Mouse (Mus musculus) CH12.LX (cell line): ENCODE results near the gene Mta1. TPM values are rescaled to one million over a fixed set of nuclear protein-coding genes. Genes with fewer than 3 reads are reported as not detected.
A peak's percentile ranks its signal among the peaks of the same experiment; 100 is the strongest.

Experiments
- DNase-seq: peaks from one replicate; pipeline ENCODE4 v3.0.0-alpha.2; 2013; ENCODE audit errors: extremely low read depth
- H3K27ac ChIP-seq: 2 replicates; pipeline ENCODE4 v1.5.1; 2012; ENCODE audit warnings: low read depth, mild to moderate bottlenecking, control low read depth, moderate library complexity; ENCODE audit not compliant: insufficient read depth
- H3K27me3 ChIP-seq: replicated peaks from 2 replicates; pipeline ENCODE3; 2012; ENCODE audit warnings: inconsistent platforms
- H3K36me3 ChIP-seq, 2 experiments: replicated peaks in 1 of 2; 2 replicates each; pipeline versions ENCODE3 to v1.6.1; 2012; ENCODE audit warnings: inconsistent platforms in 1 of 2, low read length in 1 of 2, mild to moderate bottlenecking in 1 of 2, mixed read lengths in 1 of 2, moderate library complexity in 1 of 2; ENCODE audit not compliant: control insufficient read depth in 1 of 2, insufficient read depth in 1 of 2
- H3K4me1 ChIP-seq, 2 experiments: 2 replicates each; pipeline ENCODE4 v1.6.1; 2012; ENCODE audit warnings: inconsistent platforms in 1 of 2, moderate library complexity in 1 of 2; ENCODE audit not compliant: insufficient read depth in 2 of 2, control insufficient read depth in 1 of 2
- H3K4me2 ChIP-seq: 2 replicates; pipeline ENCODE4 v1.6.1; 2012; ENCODE audit warnings: low read depth, mild to moderate bottlenecking, control low read depth; ENCODE audit not compliant: poor library complexity, insufficient read depth, severe bottlenecking
- H3K4me3 ChIP-seq, 3 experiments: fragments of 150-350 bp in 1 of 3; sonication (generic) in 1 of 3; replicated peaks in 1 of 3; 2 replicates each; pipeline versions ENCODE3 to v1.5.1; 2011 to 2012; ENCODE audit warnings: low read depth in 2 of 3, low read length in 2 of 3, mild to moderate bottlenecking in 2 of 3, moderate library complexity in 2 of 3, control low read depth in 1 of 3, improper control_type of control experiment in 1 of 3, inconsistent platforms in 1 of 3, mixed read lengths in 1 of 3; ENCODE audit not compliant: poor library complexity in 1 of 3
- H3K79me2 ChIP-seq: replicated peaks from 2 replicates; pipeline ENCODE4 v1.6.1; 2012; ENCODE audit warnings: mild to moderate bottlenecking, moderate library complexity; ENCODE audit not compliant: control insufficient read depth, poor library complexity, insufficient read depth, severe bottlenecking; ENCODE audit errors: extremely low read depth
- H3K9ac ChIP-seq: 2 replicates; pipeline ENCODE4 v1.6.1; 2012; ENCODE audit warnings: low read depth, mild to moderate bottlenecking, control low read depth, moderate library complexity; ENCODE audit not compliant: insufficient read depth
- H3K9me3 ChIP-seq: replicated peaks from 2 replicates; pipeline ENCODE3; 2012; ENCODE audit warnings: low read length, inconsistent platforms, mixed read lengths
- BHLHE40 ChIP-seq: IDR thresholded peaks from 2 replicates; pipeline ENCODE4 v1.6.1; 2011; ENCODE audit warnings: mild to moderate bottlenecking, low read depth, low read length, improper control_type of control experiment
- CHD1 ChIP-seq: IDR thresholded peaks from 2 replicates; pipeline ENCODE4 v1.6.1; 2012; ENCODE audit warnings: low read depth, low read length, improper control_type of control experiment, inconsistent platforms
- CHD2 ChIP-seq: IDR thresholded peaks from 2 replicates; pipeline ENCODE4 v1.6.1; 2011; ENCODE audit warnings: low read length, improper control_type of control experiment
- CTCF ChIP-seq, 2 experiments: IDR thresholded peaks in 1 of 2; conservative IDR thresholded peaks in 1 of 2; 2 replicates each; pipeline ENCODE4 v1.5.1; 2011 to 2012; ENCODE audit warnings: low read depth in 2 of 2, low read length in 2 of 2, improper control_type of control experiment in 1 of 2, inconsistent platforms in 1 of 2, mild to moderate bottlenecking in 1 of 2, moderate library complexity in 1 of 2
- E2F4 ChIP-seq: IDR thresholded peaks from 2 replicates; pipeline ENCODE4 v1.6.1; 2011; ENCODE audit warnings: low read depth, low read length, improper control_type of control experiment; ENCODE audit not compliant: insufficient replicate concordance
- ELF1 ChIP-seq: IDR thresholded peaks from 2 replicates; pipeline ENCODE4 v1.6.1; 2014; ENCODE audit warnings: low read depth, mild to moderate bottlenecking, inconsistent platforms, low read length, improper control_type of control experiment
- GABPA ChIP-seq: IDR thresholded peaks from 2 replicates; pipeline ENCODE4 v1.6.1; 2012; ENCODE audit warnings: low read depth, low read length, improper control_type of control experiment, inconsistent platforms; ENCODE audit not compliant: insufficient replicate concordance
- IRF4 ChIP-seq: IDR thresholded peaks from 2 replicates; pipeline ENCODE4 v1.6.1; 2014; ENCODE audit warnings: low read depth, mild to moderate bottlenecking, inconsistent platforms, low read length, improper control_type of control experiment
- JUN ChIP-seq: IDR thresholded peaks from 2 replicates; pipeline ENCODE4 v1.6.1; 2011; ENCODE audit warnings: low read depth, mild to moderate bottlenecking, low read length, improper control_type of control experiment, moderate library complexity; ENCODE audit not compliant: insufficient read depth
- KAT2A ChIP-seq: IDR thresholded peaks from 2 replicates; pipeline ENCODE4 v1.6.1; 2012; ENCODE audit warnings: low read length, improper control_type of control experiment, inconsistent platforms; ENCODE audit not compliant: insufficient replicate concordance
- NELFE ChIP-seq: IDR thresholded peaks from 2 replicates; pipeline ENCODE4 v1.6.1; 2011; ENCODE audit warnings: low read depth, low read length, improper control_type of control experiment
- RAD21 ChIP-seq: IDR thresholded peaks from 2 replicates; pipeline ENCODE4 v1.6.1; 2011; ENCODE audit warnings: low read depth, mild to moderate bottlenecking, low read length, improper control_type of control experiment, moderate library complexity
- SIN3A ChIP-seq: IDR thresholded peaks from 2 replicates; pipeline ENCODE4 v1.6.1; 2012; ENCODE audit warnings: low read length, improper control_type of control experiment, inconsistent platforms
- SMC3 ChIP-seq: IDR thresholded peaks from 2 replicates; pipeline ENCODE4 v1.6.1; 2011; ENCODE audit warnings: low read depth, low read length, improper control_type of control experiment
- TCF12 ChIP-seq: IDR thresholded peaks from 2 replicates; pipeline ENCODE4 v1.6.1; 2014; ENCODE audit warnings: low read depth, mild to moderate bottlenecking, inconsistent platforms, low read length, improper control_type of control experiment
- UBTF ChIP-seq: IDR thresholded peaks from 2 replicates; pipeline ENCODE4 v1.6.1; 2012; ENCODE audit warnings: low read depth, mild to moderate bottlenecking, inconsistent platforms, low read length, improper control_type of control experiment, moderate library complexity
- USF2 ChIP-seq: conservative IDR thresholded peaks from 2 replicates; pipeline ENCODE4 v1.6.1; 2011; ENCODE audit warnings: low read depth, low read length, improper control_type of control experiment
- dilution Hi-C: fragments of 300-500 bp; cut with MboI; formaldehyde crosslinking; loops from 2 replicates; pipeline ENCODE4 v1.14.3; 2020; ENCODE audit warnings: low sequenced_read_pairs; ENCODE audit not compliant: extremely low pct_unique_long_range_greater_than_20kb, extremely low pct_ligation_motif_present
- in situ Hi-C: fragments of 300-500 bp; cut with MboI; formaldehyde crosslinking; loops from 3 replicates; pipeline ENCODE4 v1.14.3; 2019; ENCODE audit warnings: low sequenced_read_pairs, low pct_ligation_motif_present, low pct_unique_long_range_greater_than_20kb, mixed read lengths
- polyA plus RNA-seq: library from polyadenylated mRNA; unstranded; fragments of >175 nt; gene quantifications from 2 replicates; pipeline ENCODE4 v1.2.1, GENCODE M21; 2012; ENCODE audit warnings: low read depth; ENCODE audit not compliant: insufficient read length
- total RNA-seq, 2 experiments: library from RNA; depleted of rRNA; stranded (reverse); fragments of 300-350 nt in 1 of 2; fragments of >200 nt in 1 of 2; gene quantifications; 2 replicates each; pipeline ENCODE4 v1.2.3; 2012 to 2014

The Mta1 gene
- total and polyA plus RNA-seq, 3 experiments = 11.5 to 76.7 (median 39.4) TPM

DNA sequence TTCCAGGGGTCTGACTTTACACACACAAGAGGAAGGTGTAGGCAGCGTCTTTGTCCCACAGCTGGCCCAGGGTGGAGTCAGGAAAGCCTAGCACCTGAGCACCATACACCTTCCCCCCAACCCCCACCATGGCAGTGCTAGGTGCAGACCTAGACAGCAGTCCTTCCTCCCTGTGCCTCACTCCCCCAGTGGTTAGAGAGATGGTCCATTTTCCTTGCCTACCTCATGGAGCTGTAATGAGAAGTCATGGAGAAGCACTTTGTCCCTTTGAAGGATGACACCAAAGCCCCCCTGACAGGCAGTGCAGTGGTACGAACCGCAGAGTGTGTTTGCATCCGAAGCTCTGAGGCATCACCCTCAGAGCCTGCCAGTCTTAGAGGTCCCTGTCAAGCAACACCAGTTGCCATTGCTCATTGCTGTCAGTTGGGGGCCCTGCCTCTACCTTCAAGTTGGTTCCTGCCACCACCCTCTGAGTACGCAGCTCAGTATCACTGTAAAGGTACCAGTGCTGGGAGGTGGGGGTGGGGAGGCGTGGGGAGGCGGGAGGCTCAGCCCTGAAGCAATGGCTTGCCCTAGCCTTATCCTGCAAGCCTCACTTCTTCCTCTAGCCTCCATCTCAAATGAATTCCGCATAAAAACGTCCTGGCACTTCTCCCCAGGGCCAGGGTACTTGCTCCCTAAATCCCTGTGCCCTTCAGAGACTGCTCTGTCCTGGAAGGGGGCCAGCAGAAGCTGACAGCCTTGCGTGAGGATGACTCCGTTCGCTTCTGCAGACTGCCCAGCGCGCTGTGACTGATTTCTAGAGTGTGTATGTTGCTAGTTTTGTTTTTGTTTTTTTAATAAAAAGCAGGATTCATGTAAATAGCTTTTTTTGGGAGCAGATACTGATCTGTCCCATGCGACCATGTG lies 24.4 kb upstream of the Mta1 start:
- TF ChIP-seq UBTF (0 out of 2 replicates have a peak, but pooled peaks have one; percentile 42), IRF4 (no peak), SIN3A (no peak; the same call in 1 of the 2 replicates), KAT2A (no peak), JUN (no peak), RAD21 (peak; percentile 19), USF2 (no peak), SMC3 (peak; percentile 15), CHD2 (peak; percentile 50; the same call in 1 of the 2 replicates), E2F4 (no peak), NELFE (no peak), CHD1 (no peak), CTCF (conservative IDR thresholded peaks at IDR 0.05 in 1 of 2, IDR thresholded peaks at IDR 0.05 in 1 of 2; ENCODE audit: low read depth in 2 of 2, low read length in 2 of 2) (peak in 1 of 2 experiments; percentile 47; a peak in 2 of 4 replicates), GABPA (no peak), ELF1 (0 out of 2 replicates have a peak, but pooled peaks have one; percentile 15), TCF12 (no peak), BHLHE40 (no peak)
- in situ Hi-C loops (loop anchor here (5.0 kb wide), 1 partner anchor 34 kb away; no protein-coding TSS in a partner anchor), dilution Hi-C loops (no loop called here)
- Histone ChIP-seq H3K27ac (0 out of 2 replicates have a peak overlapping the region, but pooled peaks have one; percentile 17), H3K9ac (peak overlapping the region; percentile 51), H3K36me3 (peaks cover 0 to 35% of the 10 kb centered on the region in 2 experiments), H3K27me3 (no peaks in the 10 kb centered on the region), H3K9me3 (no peaks in the 10 kb centered on the region), H3K4me1 (peaks cover 16 to 29% of the 10 kb centered on the region in 2 experiments), H3K79me2 (no peaks in the 10 kb centered on the region), H3K4me3 (peak overlapping the region; percentile 20 to 72 (median 56)), H3K4me2 (peak overlapping the region; percentile 75)
- peak; percentile 46 for DNase-seq
